Mouse (Mus musculus) mouse embryonic stem cell (cell line): ENCODE measurements around the gene Pitpna.

Experiments
- in situ Hi-C, 2 experiments: fragments of 300-500 bp; cut with MboI; formaldehyde crosslinking; loops; 1 replicate in 1 of 2; 3 replicates in 1 of 2; pipeline ENCODE4 v1.14.3; 2019 to 2020; ENCODE audit warnings: low sequenced_read_pairs in 2 of 2, low pct_unique_long_range_greater_than_20kb in 1 of 2, mixed read lengths in 1 of 2; ENCODE audit not compliant: unreplicated experiment in 1 of 2

The Pitpna gene

GRCm38 (mm10) chr11:75668621-75669020, 80.7 kb downstream of the Pitpna start:
- in situ Hi-C loops: no loop called here

- in situ Hi-C loops: no loop called here
These were observed 81.4 kb downstream of the Pitpna start for GRCm38 (mm10) chr11:75669176-75669852.

GRCm38 (mm10) chr11:75669853-75670200, 81.9 kb downstream of the Pitpna start:
- in situ Hi-C loops: no loop called here

GRCm38 (mm10) chr11:75671426-75672180, 83.7 kb downstream of the Pitpna start:
- in situ Hi-C loops: no loop called here

- in situ Hi-C loops: no loop called here
These were observed 85.5 kb downstream of the Pitpna start for GRCm38 (mm10) chr11:75673411-75673810.

- in situ Hi-C loops: no loop called here
These were observed 87.0 kb downstream of the Pitpna start for GRCm38 (mm10) chr11:75674875-75675274.

GRCm38 (mm10) chr11:75677881-75678746, 90.2 kb downstream of the Pitpna start:
- in situ Hi-C loops: no loop called here
